Mouse (Mus musculus): ENCODE measurements at regions not wholly inside any gene's neighbourhood (a gene's known extent, or its start where the extent isn't known, plus 50 kb on each side); places are given as distances from the start of the nearest gene placed in this dataset.

GRCm38 (mm10) chr14:109928977-109929376, 826.0 kb downstream of the Slitrk6 start:
- TF ChIP-seq CTCF (IDR thresholded peaks at IDR 0.05; ENCODE audit: low read depth, low read length) (no peak), POLR2A (IDR thresholded peaks at IDR 0.05; ENCODE audit: insufficient read depth, low read length) (no peak)

Data from ES-Bruce4 (cell line).